Mouse (Mus musculus): ENCODE data around the gene Lysmd3. TPM values are rescaled to one million over a fixed set of nuclear protein-coding genes. Genes with fewer than 3 reads are reported as not detected.

Gene Lysmd3
- polyA plus RNA-seq, 1 experiment from 2014 or later = 16.0 TPM

- Histone ChIP-seq H3K4me1 (ENCODE audit: control insufficient read depth, insufficient read depth, low read length) (no peaks in the 10 kb centered on the region), H3K9ac (ENCODE audit: low read depth, low read length) (no peak overlapping the region), H3K4me3 (ENCODE audit: low read depth, low read length) (no peak overlapping the region), H3K27ac (ENCODE audit: low read length) (no peak overlapping the region), H3K36me3 (ENCODE audit: control insufficient read depth, insufficient read depth, low read length) (no peaks in the 10 kb centered on the region), H3K27me3 (ENCODE audit: control insufficient read depth, insufficient read depth, low read depth, low read length) (no peaks in the 10 kb centered on the region), H3K9me3 (replicated peaks; ENCODE audit: control insufficient read depth, low read length, poor library complexity, severe bottlenecking) (no peaks in the 10 kb centered on the region), H3K4me2 (ENCODE audit: low read length) (no peak overlapping the region)
- no peak for ATAC-seq
- WGBS = 83% methylated on average over 10 of the region's 10 CpGs
Observed at GRCm38 (mm10) chr13:81690477-81690876, 33.0 kb downstream of the Lysmd3 start.

- no peaks in the 10 kb centered on the region for H3K36me3 ChIP-seq (ENCODE audit: control insufficient read depth, insufficient read depth, low read length)
- H3K9ac ChIP-seq (ENCODE audit: low read depth, low read length) = no peak overlapping the region
- no peaks in the 10 kb centered on the region for H3K4me1 ChIP-seq (ENCODE audit: control insufficient read depth, insufficient read depth, low read length)
- no peak overlapping the region for H3K27ac ChIP-seq (ENCODE audit: low read length)
- no peaks in the 10 kb centered on the region for H3K9me3 ChIP-seq (replicated peaks; ENCODE audit: control insufficient read depth, low read length, poor library complexity, severe bottlenecking)
- WGBS = 49% methylated on average over 9 of the region's 9 CpGs
- no peak overlapping the region for H3K4me3 ChIP-seq (ENCODE audit: low read depth, low read length)
- no peak for ATAC-seq
- H3K4me2 ChIP-seq (ENCODE audit: low read length) = no peak overlapping the region
- H3K27me3 ChIP-seq (ENCODE audit: control insufficient read depth, insufficient read depth, low read depth, low read length) = no peaks in the 10 kb centered on the region
Observed at GRCm38 (mm10) chr13:81691606-81692005, 34.1 kb downstream of the Lysmd3 start.

- H3K4me2 ChIP-seq (ENCODE audit: low read length) = no peak overlapping the region
- H3K36me3 ChIP-seq (ENCODE audit: control insufficient read depth, insufficient read depth, low read length) = peaks cover 3% of the 10 kb centered on the region
- 92% methylated on average over 12 of the region's 12 CpGs for WGBS
- no peak overlapping the region for H3K27ac ChIP-seq (ENCODE audit: low read length)
- no peaks in the 10 kb centered on the region for H3K4me1 ChIP-seq (ENCODE audit: control insufficient read depth, insufficient read depth, low read length)
- H3K9ac ChIP-seq (ENCODE audit: low read depth, low read length) = no peak overlapping the region
- peaks cover 3% of the 10 kb centered on the region; the same call in 1 of the 2 replicates for H3K9me3 ChIP-seq (replicated peaks; ENCODE audit: control insufficient read depth, low read length, poor library complexity, severe bottlenecking)
- no peaks in the 10 kb centered on the region for H3K27me3 ChIP-seq (ENCODE audit: control insufficient read depth, insufficient read depth, low read depth, low read length)
- no peak for ATAC-seq
- no peak overlapping the region for H3K4me3 ChIP-seq (ENCODE audit: low read depth, low read length)
Observed at GRCm38 (mm10) chr13:81694446-81694845, 37.0 kb downstream of the Lysmd3 start.

GRCm38 (mm10) chr13:81703148-81703547 lies 45.7 kb downstream of the Lysmd3 start:
- Histone ChIP-seq H3K27me3 (ENCODE audit: control insufficient read depth, insufficient read depth, low read depth, low read length) (no peaks in the 10 kb centered on the region), H3K4me3 (ENCODE audit: low read depth, low read length) (no peak overlapping the region), H3K9me3 (replicated peaks; ENCODE audit: control insufficient read depth, low read length, poor library complexity, severe bottlenecking) (no peaks in the 10 kb centered on the region), H3K9ac (ENCODE audit: low read depth, low read length) (no peak overlapping the region), H3K4me1 (ENCODE audit: control insufficient read depth, insufficient read depth, low read length) (no peaks in the 10 kb centered on the region), H3K27ac (ENCODE audit: low read length) (no peak overlapping the region), H3K36me3 (ENCODE audit: control insufficient read depth, insufficient read depth, low read length) (no peaks in the 10 kb centered on the region), H3K4me2 (ENCODE audit: low read length) (no peak overlapping the region)
- no peak for ATAC-seq
- 61% methylated on average over 7 of the region's 7 CpGs for WGBS

- WGBS = 81% methylated on average over 9 of the region's 9 CpGs
- no peaks in the 10 kb centered on the region for H3K27me3 ChIP-seq (ENCODE audit: control insufficient read depth, insufficient read depth, low read depth, low read length)
- ATAC-seq = no peak
- H3K4me3 ChIP-seq (ENCODE audit: low read depth, low read length) = no peak overlapping the region
- no peak overlapping the region for H3K4me2 ChIP-seq (ENCODE audit: low read length)
- no peaks in the 10 kb centered on the region for H3K4me1 ChIP-seq (ENCODE audit: control insufficient read depth, insufficient read depth, low read length)
- H3K27ac ChIP-seq (ENCODE audit: low read length) = no peak overlapping the region
- H3K9me3 ChIP-seq (replicated peaks; ENCODE audit: control insufficient read depth, low read length, poor library complexity, severe bottlenecking) = no peaks in the 10 kb centered on the region
- no peak overlapping the region for H3K9ac ChIP-seq (ENCODE audit: low read depth, low read length)
- no peaks in the 10 kb centered on the region for H3K36me3 ChIP-seq (ENCODE audit: control insufficient read depth, insufficient read depth, low read length)
Observed at GRCm38 (mm10) chr13:81703621-81704020, 46.2 kb downstream of the Lysmd3 start.

- no peak overlapping the region for H3K4me3 ChIP-seq (ENCODE audit: low read depth, low read length)
- no peak for ATAC-seq
- H3K4me2 ChIP-seq (ENCODE audit: low read length) = no peak overlapping the region
- no peaks in the 10 kb centered on the region for H3K36me3 ChIP-seq (ENCODE audit: control insufficient read depth, insufficient read depth, low read length)
- 97% methylated on average over 5 of the region's 5 CpGs for WGBS
- no peaks in the 10 kb centered on the region for H3K27me3 ChIP-seq (ENCODE audit: control insufficient read depth, insufficient read depth, low read depth, low read length)
- H3K9me3 ChIP-seq (replicated peaks; ENCODE audit: control insufficient read depth, low read length, poor library complexity, severe bottlenecking) = no peaks in the 10 kb centered on the region
- H3K27ac ChIP-seq (ENCODE audit: low read length) = no peak overlapping the region
- H3K4me1 ChIP-seq (ENCODE audit: control insufficient read depth, insufficient read depth, low read length) = peaks cover 6% of the 10 kb centered on the region
- H3K9ac ChIP-seq (ENCODE audit: low read depth, low read length) = no peak overlapping the region
Observed at GRCm38 (mm10) chr13:81706311-81706710, 48.8 kb downstream of the Lysmd3 start.

GRCm38 (mm10) chr13:81709805-81710204 lies 52.3 kb downstream of the Lysmd3 start:
- Histone ChIP-seq H3K27ac (ENCODE audit: low read length) (no peak overlapping the region), H3K4me2 (ENCODE audit: low read length) (peak overlapping the region; percentile 84), H3K4me3 (ENCODE audit: low read depth, low read length) (no peak overlapping the region), H3K36me3 (ENCODE audit: control insufficient read depth, insufficient read depth, low read length) (no peaks in the 10 kb centered on the region), H3K27me3 (ENCODE audit: control insufficient read depth, insufficient read depth, low read depth, low read length) (no peaks in the 10 kb centered on the region), H3K4me1 (ENCODE audit: control insufficient read depth, insufficient read depth, low read length) (peaks cover 19% of the 10 kb centered on the region), H3K9me3 (replicated peaks; ENCODE audit: control insufficient read depth, low read length, poor library complexity, severe bottlenecking) (no peaks in the 10 kb centered on the region), H3K9ac (ENCODE audit: low read depth, low read length) (no peak overlapping the region)
- 19% methylated on average over 4 of the region's 4 CpGs for WGBS
- ATAC-seq = no peak

GRCm38 (mm10) chr13:81710266-81710665 lies 52.8 kb downstream of the Lysmd3 start:
- Histone ChIP-seq H3K4me2 (ENCODE audit: low read length) (peak overlapping the region; percentile 84), H3K27ac (ENCODE audit: low read length) (no peak overlapping the region), H3K27me3 (ENCODE audit: control insufficient read depth, insufficient read depth, low read depth, low read length) (no peaks in the 10 kb centered on the region), H3K9me3 (replicated peaks; ENCODE audit: control insufficient read depth, low read length, poor library complexity, severe bottlenecking) (no peaks in the 10 kb centered on the region), H3K36me3 (ENCODE audit: control insufficient read depth, insufficient read depth, low read length) (no peaks in the 10 kb centered on the region), H3K9ac (ENCODE audit: low read depth, low read length) (peak overlapping the region; percentile 87), H3K4me3 (ENCODE audit: low read depth, low read length) (peak overlapping the region; percentile 91), H3K4me1 (ENCODE audit: control insufficient read depth, insufficient read depth, low read length) (peaks cover 19% of the 10 kb centered on the region)
- no peak for ATAC-seq
- WGBS = 0% methylated on average over 7 of the region's 7 CpGs

- ATAC-seq = peak; percentile 96
- WGBS = under 1% methylated on average over 60 of the region's 61 CpGs
- Histone ChIP-seq H3K9me3 (replicated peaks; ENCODE audit: control insufficient read depth, low read length, poor library complexity, severe bottlenecking) (no peaks in the 10 kb centered on the region), H3K9ac (ENCODE audit: low read depth, low read length) (peak within 1 kb of the TSS; percentile 87), H3K27ac (ENCODE audit: low read length) (peak within 1 kb of the TSS; percentile 88), H3K27me3 (ENCODE audit: control insufficient read depth, insufficient read depth, low read depth, low read length) (no peaks in the 10 kb centered on the region), H3K4me3 (ENCODE audit: low read depth, low read length) (peak within 1 kb of the TSS; percentile 91), H3K36me3 (ENCODE audit: control insufficient read depth, insufficient read depth, low read length) (no peaks in the 10 kb centered on the region), H3K4me1 (ENCODE audit: control insufficient read depth, insufficient read depth, low read length) (peaks cover 19% of the 10 kb centered on the region), H3K4me2 (ENCODE audit: low read length) (peak within 1 kb of the TSS; percentile 84)
Observed at GRCm38 (mm10) chr13:81710775-81711545, 53.5 kb downstream of the Lysmd3 start, which contains the start of the genes Polr3g and Mblac2. Gene Polr3g, minus strand, starts transcription at chr13:81711013. Gene Mblac2, plus strand, starts transcription at chr13:81711341.
